Mouse (Mus musculus): ENCODE data around the gene Fbxl8. TPM values are rescaled to one million over a fixed set of nuclear protein-coding genes. Genes with fewer than 3 reads are reported as not detected.

Gene Fbxl8
- polyA plus RNA-seq, 1 experiment: 7.6 TPM

DNA sequence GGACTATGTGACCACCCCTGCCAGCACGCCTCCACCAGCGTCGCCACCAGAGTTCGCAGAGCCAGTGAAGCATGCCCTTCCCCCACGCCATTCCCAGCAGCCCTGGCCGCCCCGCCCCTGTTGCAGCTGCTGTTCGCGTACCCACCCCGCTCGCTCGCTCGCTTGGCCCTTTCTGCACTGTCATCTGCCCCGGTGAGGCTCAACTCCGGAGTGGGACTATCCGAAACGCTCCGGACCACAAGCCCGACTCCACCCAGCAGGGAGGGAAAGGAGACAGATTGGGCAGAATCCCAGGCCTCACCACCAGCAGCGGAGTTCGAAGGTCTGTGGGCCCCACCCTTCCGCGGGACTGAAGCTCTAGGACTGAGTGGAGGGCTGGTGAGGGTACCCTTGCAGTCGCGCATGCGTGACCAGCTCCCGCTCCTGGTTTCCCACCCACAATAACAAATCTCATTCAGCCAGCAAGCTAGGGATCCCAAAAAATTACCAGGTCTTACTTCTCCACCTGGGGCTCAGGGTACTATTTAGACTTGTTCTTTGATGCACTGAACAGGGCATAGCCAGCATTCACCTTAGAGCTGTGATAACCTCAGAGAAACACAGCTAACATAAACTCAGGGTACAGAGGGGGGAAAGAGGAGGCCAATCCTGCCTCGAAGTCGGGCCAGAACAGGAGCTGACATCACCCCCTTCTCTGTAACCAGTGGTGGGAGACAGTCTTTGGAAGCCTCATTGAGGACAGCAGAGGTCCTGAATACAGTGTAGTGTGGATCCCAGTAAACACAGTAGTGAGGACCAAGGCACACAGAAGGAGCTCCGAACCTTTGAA is 12.1 kb downstream of the Fbxl8 start:
- H3K4me3 ChIP-seq (ENCODE audit: insufficient read depth, poor library complexity, severe bottlenecking): peak overlapping the region; percentile 23
- peaks cover 15% of the 10 kb centered on the region for H3K36me3 ChIP-seq (ENCODE audit: control insufficient read depth, insufficient read depth)
- H3ac ChIP-seq (ENCODE audit: control insufficient read depth, insufficient read length, low read depth): peak overlapping the region; percentile 20
- no peaks in the 10 kb centered on the region for H3K79me2 ChIP-seq (ENCODE audit: control insufficient read depth, insufficient read depth)
- no peaks in the 10 kb centered on the region for H3K27me3 ChIP-seq (ENCODE audit: control insufficient read depth, insufficient read depth, insufficient read length)
- no peak for TF ChIP-seq USF1 (IDR thresholded peaks at IDR 0.05; ENCODE audit: low read depth)
- no peak for TF ChIP-seq MAX (IDR thresholded peaks at IDR 0.05)
- TF ChIP-seq CEBPB (IDR thresholded peaks at IDR 0.05; ENCODE audit: low read depth): no peak
- no peak for TF ChIP-seq CTCF (IDR thresholded peaks at IDR 0.05; ENCODE audit: control insufficient read depth, insufficient read depth, insufficient read length)
- peak; percentile 88 for TF ChIP-seq MYOD1 (IDR thresholded peaks at IDR 0.05; ENCODE audit: control insufficient read depth, insufficient read length, low read depth)
- no peak for TF ChIP-seq MYOG (IDR thresholded peaks at IDR 0.05; ENCODE audit: control insufficient read depth, extremely low read depth, insufficient read length)
- TF ChIP-seq FOSL1 (IDR thresholded peaks at IDR 0.05; ENCODE audit: insufficient read depth, low read length, poor library complexity, severe bottlenecking): no peak
- no peaks in the 10 kb centered on the region for H3K79me3 ChIP-seq (ENCODE audit: low read depth)

DNA sequence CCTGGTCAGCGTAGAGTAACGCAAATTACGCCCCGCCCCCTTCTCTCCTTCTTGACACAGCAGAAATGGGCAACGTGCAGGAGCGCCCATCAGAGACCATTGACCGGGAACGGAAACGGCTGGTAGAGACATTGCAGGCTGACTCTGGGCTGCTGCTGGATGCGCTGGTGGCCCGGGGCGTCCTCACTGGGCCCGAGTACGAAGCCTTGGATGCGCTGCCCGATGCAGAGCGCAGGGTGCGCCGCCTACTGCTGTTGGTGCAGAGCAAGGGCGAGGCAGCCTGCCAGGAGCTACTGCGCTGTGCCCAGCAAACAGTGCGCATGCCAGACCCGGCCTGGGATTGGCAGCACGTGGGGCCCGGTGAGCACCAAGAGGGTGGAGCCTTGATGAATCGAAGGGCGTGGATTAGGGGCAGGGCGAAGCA is 14.5 kb downstream of the Fbxl8 start:
- no peaks in the 10 kb centered on the region for H3K27me3 ChIP-seq (ENCODE audit: control insufficient read depth, insufficient read depth, insufficient read length)
- H3ac ChIP-seq (ENCODE audit: control insufficient read depth, insufficient read length, low read depth): no peak overlapping the region
- TF ChIP-seq MYOG (IDR thresholded peaks at IDR 0.05; ENCODE audit: control insufficient read depth, extremely low read depth, insufficient read length): no peak
- H3K4me3 ChIP-seq (ENCODE audit: insufficient read depth, poor library complexity, severe bottlenecking): no peak overlapping the region
- H3K79me2 ChIP-seq (ENCODE audit: control insufficient read depth, insufficient read depth): no peaks in the 10 kb centered on the region
- peaks cover 28% of the 10 kb centered on the region for H3K36me3 ChIP-seq (ENCODE audit: control insufficient read depth, insufficient read depth)
- H3K79me3 ChIP-seq (ENCODE audit: low read depth): no peaks in the 10 kb centered on the region

DNA sequence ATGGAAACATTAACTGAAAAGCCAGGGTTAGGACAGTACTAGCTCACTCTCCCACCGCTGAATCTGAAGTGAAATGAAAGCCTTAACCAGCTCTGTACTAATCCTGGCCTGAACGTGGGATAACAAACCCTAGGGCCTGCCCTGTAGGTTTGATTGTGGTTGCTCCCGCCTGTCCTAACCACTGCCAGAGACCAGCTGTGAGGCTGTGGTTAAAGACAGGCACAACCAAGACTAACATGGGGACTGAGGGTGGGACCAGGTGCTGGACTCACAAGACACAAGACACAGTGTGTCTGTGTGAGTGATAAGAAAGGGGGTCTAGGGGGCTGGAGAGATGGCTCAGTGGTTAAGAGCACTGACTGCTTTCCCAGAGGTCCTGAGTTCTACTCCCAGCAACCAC is 16.1 kb downstream of the Fbxl8 start:
- Histone ChIP-seq H3K79me3 (ENCODE audit: low read depth) (no peaks in the 10 kb centered on the region), H3K4me3 (ENCODE audit: insufficient read depth, poor library complexity, severe bottlenecking) (no peak overlapping the region), H3K79me2 (ENCODE audit: control insufficient read depth, insufficient read depth) (no peaks in the 10 kb centered on the region), H3ac (ENCODE audit: control insufficient read depth, insufficient read length, low read depth) (no peak overlapping the region), H3K36me3 (ENCODE audit: control insufficient read depth, insufficient read depth) (peaks cover 34% of the 10 kb centered on the region), H3K27me3 (ENCODE audit: control insufficient read depth, insufficient read depth, insufficient read length) (no peaks in the 10 kb centered on the region)
- no peak for TF ChIP-seq USF1 (IDR thresholded peaks at IDR 0.05; ENCODE audit: low read depth)
- TF ChIP-seq CTCF (IDR thresholded peaks at IDR 0.05; ENCODE audit: control insufficient read depth, insufficient read depth, insufficient read length): no peak
- TF ChIP-seq MYOG (IDR thresholded peaks at IDR 0.05; ENCODE audit: control insufficient read depth, extremely low read depth, insufficient read length): no peak
- no peak for TF ChIP-seq CEBPB (IDR thresholded peaks at IDR 0.05; ENCODE audit: low read depth)
- no peak for TF ChIP-seq MAX (IDR thresholded peaks at IDR 0.05)

DNA sequence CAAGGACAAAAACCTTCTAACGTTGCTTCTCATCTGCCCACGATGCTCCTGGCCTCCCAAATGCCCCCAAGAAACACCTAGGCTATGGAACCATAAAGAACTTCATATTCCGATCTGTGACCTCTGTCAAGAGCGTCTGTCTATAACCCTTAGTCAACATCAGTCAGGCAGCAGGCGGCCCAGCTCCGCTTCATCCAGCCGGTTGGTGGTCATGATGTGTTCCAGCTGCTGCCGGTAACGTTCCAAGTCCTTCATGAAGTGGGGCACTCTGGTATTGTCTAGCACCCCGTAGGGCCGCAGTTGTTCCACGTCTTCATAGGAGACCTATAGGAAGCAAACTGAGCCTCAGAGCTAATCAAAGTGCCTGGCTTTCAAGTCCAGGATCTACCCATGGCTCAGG is 17.4 kb downstream of the Fbxl8 start:
- Histone ChIP-seq H3ac (ENCODE audit: control insufficient read depth, insufficient read length, low read depth) (no peak overlapping the region), H3K79me2 (ENCODE audit: control insufficient read depth, insufficient read depth) (peaks cover 10% of the 10 kb centered on the region), H3K36me3 (ENCODE audit: control insufficient read depth, insufficient read depth) (peaks cover 34% of the 10 kb centered on the region), H3K4me3 (ENCODE audit: insufficient read depth, poor library complexity, severe bottlenecking) (no peak overlapping the region), H3K27me3 (ENCODE audit: control insufficient read depth, insufficient read depth, insufficient read length) (no peaks in the 10 kb centered on the region), H3K79me3 (ENCODE audit: low read depth) (peaks cover 5% of the 10 kb centered on the region)
- no peak for TF ChIP-seq MAX (IDR thresholded peaks at IDR 0.05)
- no peak for TF ChIP-seq USF1 (IDR thresholded peaks at IDR 0.05; ENCODE audit: low read depth)
- TF ChIP-seq CTCF (IDR thresholded peaks at IDR 0.05; ENCODE audit: control insufficient read depth, insufficient read depth, insufficient read length): no peak
- TF ChIP-seq MYOD1 (IDR thresholded peaks at IDR 0.05; ENCODE audit: control insufficient read depth, insufficient read length, low read depth): no peak
- TF ChIP-seq CEBPB (IDR thresholded peaks at IDR 0.05; ENCODE audit: low read depth): no peak
- no peak for TF ChIP-seq MYOG (IDR thresholded peaks at IDR 0.05; ENCODE audit: control insufficient read depth, extremely low read depth, insufficient read length)
- TF ChIP-seq FOSL1 (IDR thresholded peaks at IDR 0.05; ENCODE audit: insufficient read depth, low read length, poor library complexity, severe bottlenecking): no peak

DNA sequence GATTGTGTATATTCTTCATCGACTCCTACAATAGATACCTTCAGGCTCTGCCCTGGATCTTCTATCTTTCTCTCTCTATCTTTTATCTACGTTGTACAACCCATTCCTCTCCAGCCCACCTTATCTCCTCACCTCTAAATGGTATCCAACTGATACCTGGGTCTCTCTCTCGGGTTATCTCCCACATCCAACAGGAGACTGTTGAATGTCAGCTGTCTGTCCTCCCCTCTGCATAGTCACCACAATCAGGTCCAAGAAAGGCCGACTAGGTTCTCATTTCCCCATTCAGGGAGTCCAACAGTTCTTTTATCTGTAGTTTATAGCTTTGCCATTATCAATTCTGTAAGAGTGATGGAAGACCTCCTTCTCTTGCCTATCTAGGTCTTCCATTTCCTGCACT is 17.8 kb downstream of the Fbxl8 start:
- no peak overlapping the region for H3ac ChIP-seq (ENCODE audit: control insufficient read depth, insufficient read length, low read depth)
- no peaks in the 10 kb centered on the region for H3K27me3 ChIP-seq (ENCODE audit: control insufficient read depth, insufficient read depth, insufficient read length)
- no peak for TF ChIP-seq CEBPB (IDR thresholded peaks at IDR 0.05; ENCODE audit: low read depth)
- TF ChIP-seq MYOD1 (IDR thresholded peaks at IDR 0.05; ENCODE audit: control insufficient read depth, insufficient read length, low read depth): no peak
- no peak for TF ChIP-seq CTCF (IDR thresholded peaks at IDR 0.05; ENCODE audit: control insufficient read depth, insufficient read depth, insufficient read length)
- no peak for TF ChIP-seq MAX (IDR thresholded peaks at IDR 0.05)
- TF ChIP-seq FOSL1 (IDR thresholded peaks at IDR 0.05; ENCODE audit: insufficient read depth, low read length, poor library complexity, severe bottlenecking): no peak
- no peak for TF ChIP-seq USF1 (IDR thresholded peaks at IDR 0.05; ENCODE audit: low read depth)
- no peak for TF ChIP-seq MYOG (IDR thresholded peaks at IDR 0.05; ENCODE audit: control insufficient read depth, extremely low read depth, insufficient read length)
- peaks cover 34% of the 10 kb centered on the region for H3K36me3 ChIP-seq (ENCODE audit: control insufficient read depth, insufficient read depth)
- peaks cover 14% of the 10 kb centered on the region for H3K79me2 ChIP-seq (ENCODE audit: control insufficient read depth, insufficient read depth)
- H3K79me3 ChIP-seq (ENCODE audit: low read depth): peaks cover 5% of the 10 kb centered on the region
- no peak overlapping the region for H3K4me3 ChIP-seq (ENCODE audit: insufficient read depth, poor library complexity, severe bottlenecking)

DNA sequence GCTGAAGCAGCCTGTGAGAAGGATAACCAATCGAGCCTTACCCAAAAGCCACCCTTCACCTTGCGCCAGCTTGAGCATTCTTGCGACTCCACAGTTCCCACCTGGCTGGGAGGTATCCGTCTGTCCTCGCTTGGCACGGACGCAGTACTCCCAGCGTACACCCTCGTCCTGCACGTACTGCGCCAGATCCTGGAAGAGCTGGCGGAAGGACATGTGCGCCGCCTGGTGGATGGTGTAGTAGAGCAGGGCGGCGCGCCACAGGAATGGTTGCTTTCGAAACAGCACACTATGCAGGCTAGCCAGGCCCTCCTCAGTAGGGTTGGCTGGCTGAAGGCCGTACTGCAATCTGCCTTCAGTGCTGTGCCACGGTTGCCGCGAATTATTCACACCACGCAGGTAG is 18.6 kb downstream of the Fbxl8 start:
- H3K79me3 ChIP-seq (ENCODE audit: low read depth): peaks cover 12% of the 10 kb centered on the region

More for the DNA sequence above, 18.6 kb downstream of the Fbxl8 start:
- Histone ChIP-seq H3ac (ENCODE audit: control insufficient read depth, insufficient read length, low read depth) (no peak overlapping the region), H3K27me3 (ENCODE audit: control insufficient read depth, insufficient read depth, insufficient read length) (no peaks in the 10 kb centered on the region), H3K79me2 (ENCODE audit: control insufficient read depth, insufficient read depth) (peaks cover 22% of the 10 kb centered on the region), H3K4me3 (ENCODE audit: insufficient read depth, poor library complexity, severe bottlenecking) (no peak overlapping the region), H3K36me3 (ENCODE audit: control insufficient read depth, insufficient read depth) (peaks cover 34% of the 10 kb centered on the region)
- TF ChIP-seq MYOD1 (IDR thresholded peaks at IDR 0.05; ENCODE audit: control insufficient read depth, insufficient read length, low read depth) (no peak), CTCF (IDR thresholded peaks at IDR 0.05; ENCODE audit: control insufficient read depth, insufficient read depth, insufficient read length) (peak; percentile 95)
